24 mouse cellular contexts compared by ENCODE assay signal in genomic region chr1:180765393-180765792, GRCm38 (mm10). TPM values are rescaled to one million over a fixed set of nuclear protein-coding genes. Genes with fewer than 3 reads are reported as not detected.
DNase-seq lines count a peak whose midpoint lies in the region; ATAC-seq and TF ChIP-seq lines count a peak whose summit lies in the region.
"Had no signal": no experiment of that assay in that cellular context is flagged by ENCODE, and none has a peak within 500 bp of the region (broad histone marks: within the 10 kb centered on the region; RNA-seq: fewer than 3 reads in every experiment).

No protein-coding gene starts in this region.

- H3K4me2 ChIP-seq in liver, postnatal 0 days (ENCODE audit: low read depth, low read length), result no peak overlapping the region
- no peak overlapping the region for H3K4me2 ChIP-seq in liver, embryonic 11.5 days
- H3K4me2 ChIP-seq: heart, embryonic 13.5 days; hindbrain, embryonic 15.5 days had no signal

- no peaks in the 10 kb centered on the region for H3K9me3 ChIP-seq in liver, postnatal 0 days (ENCODE audit: low read length)
- H3K9me3 ChIP-seq in liver, embryonic 11.5 days (ENCODE audit: control insufficient read depth, low read length), result no peaks in the 10 kb centered on the region
- H3K9me3 ChIP-seq: G1E; heart, embryonic 10.5 days; heart, embryonic 13.5 days; hindbrain, embryonic 15.5 days had no signal

- no peak for ATAC-seq in liver, postnatal 0 days
- ATAC-seq in liver, embryonic 11.5 days (replicated peaks; ENCODE audit: low FRiP score), result no peak
- ATAC-seq: forebrain, embryonic 14.5 days; forebrain, postnatal 0 days had no signal

- WGBS in liver, postnatal 0 days (ENCODE audit: insufficient replicate concordance), result 80% methylated on average over 5 of the region's 5 CpGs
- WGBS in liver, embryonic 11.5 days, result 83% methylated on average over 5 of the region's 5 CpGs

- no peak overlapping the region for H3K4me3 ChIP-seq in liver, postnatal 0 days (ENCODE audit: low read depth, low read length)
- H3K4me3 ChIP-seq in liver, embryonic 11.5 days (ENCODE audit: low read depth, low read length), result no peak overlapping the region
- H3K4me3 ChIP-seq: gastrocnemius, adult 2 months; heart, adult 2 months; heart, embryonic 10.5 days; heart, embryonic 13.5 days; hindbrain, embryonic 15.5 days had no signal

- H3K27ac ChIP-seq in liver, postnatal 0 days (ENCODE audit: low read depth), result no peak overlapping the region
- no peak overlapping the region for H3K27ac ChIP-seq in liver, embryonic 11.5 days (ENCODE audit: low read depth, low read length)
- H3K27ac ChIP-seq: gastrocnemius, adult 2 months; heart, adult 2 months; heart, embryonic 10.5 days; heart, embryonic 13.5 days; hindbrain, embryonic 15.5 days had no signal

- H3K4me1 ChIP-seq in liver, postnatal 0 days (ENCODE audit: insufficient read depth), result peaks cover 28% of the 10 kb centered on the region
- peaks cover 14% of the 10 kb centered on the region for H3K4me1 ChIP-seq in liver, embryonic 11.5 days (replicated peaks; ENCODE audit: control insufficient read depth, insufficient read depth, low read length)

- peak; percentile 10 for DNase-seq in liver, postnatal 0 days
- DNase-seq in liver, embryonic 11.5 days (ENCODE audit: low spot score), result no peak
- DNase-seq in thymus, postnatal 14 days, result peak; percentile 31
- no peak for DNase-seq in thymus, postnatal 36 days
- peak; percentile 28 for DNase-seq in CD4-positive helper T cell, adult 2 months (ENCODE audit: low read depth, low spot score)
- DNase-seq in naive thymus-derived CD4-positive, alpha-beta T cell, adult 2 months (ENCODE audit: low read depth), result peak; percentile 21
- no peak for DNase-seq in adrenal gland, adult 8-10 months
- DNase-seq in right cerebral cortex, postnatal 25 days, result no peak
- DNase-seq: adrenal gland, adult 2 months; adrenal gland, postnatal 25 days; cerebellum, adult 18-20 months; cerebellum, adult 9-10 months; cerebellum, postnatal 14 days; forebrain, postnatal 0 days; gastrocnemius, adult 2 months; gastrocnemius, postnatal 14 days; heart, adult 2 months; heart, postnatal 14 days; heart, postnatal 4 days had no signal

- no peak for TF ChIP-seq EP300 in liver, postnatal 0 days (IDR thresholded peaks at IDR 0.05; ENCODE audit: low read depth)

- H3K9ac ChIP-seq in liver, postnatal 0 days (replicated peaks), result no peak overlapping the region
- H3K9ac ChIP-seq in liver, embryonic 11.5 days (ENCODE audit: low read depth, low read length), result no peak overlapping the region
- H3K9ac ChIP-seq: forebrain, postnatal 0 days; heart, embryonic 13.5 days; hindbrain, embryonic 15.5 days had no signal

- TF ChIP-seq CTCF in liver, postnatal 0 days (IDR thresholded peaks at IDR 0.05; ENCODE audit: low read depth), result no peak

- no peaks in the 10 kb centered on the region; the same call in 1 of the 2 replicates for H3K27me3 ChIP-seq in liver, postnatal 0 days (ENCODE audit: insufficient read depth, low read length)
- peaks cover 13% of the 10 kb centered on the region for H3K27me3 ChIP-seq in liver, embryonic 11.5 days (replicated peaks; ENCODE audit: control insufficient read depth, insufficient read depth, low read length)
- H3K27me3 ChIP-seq: hindbrain, embryonic 15.5 days had no signal

- no peaks in the 10 kb centered on the region for H3K36me3 ChIP-seq in liver, postnatal 0 days (replicated peaks; ENCODE audit: insufficient read depth, low read length)
- H3K36me3 ChIP-seq in liver, embryonic 11.5 days (ENCODE audit: control insufficient read depth, insufficient read depth, low read length), result no peaks in the 10 kb centered on the region; the same call in 1 of the 2 replicates
- H3K36me3 ChIP-seq: G1E; heart, embryonic 10.5 days; heart, embryonic 13.5 days; hindbrain, embryonic 15.5 days had no signal

RNA-seq across cellular contexts. Expression of gene Acbd3, which starts 39.5 kb away (rescaled TPM):
- polyA plus RNA-seq in liver, postnatal 0 days (2015; fragmentation: Nextera tagmentation; extraction: Ambion mirVana), result 7.3 and 7.9 TPM in 2 replicates
- polyA plus RNA-seq in liver, embryonic 11.5 days (2014; fragmentation: Nextera tagmentation; extraction: Ambion mirVana), result 17.5 and 18.4 TPM in 2 replicates
- total RNA-seq in adrenal gland, adult 8-10 months (2022), result 10 to 100 TPM; 48.1 to 51.3 (median 50.6) TPM

RNA-seq across cellular contexts. Expression of gene H3f3a, which starts 48.4 kb away (rescaled TPM):
- polyA plus RNA-seq in liver, postnatal 0 days (2015; fragmentation: Nextera tagmentation; extraction: Ambion mirVana), result 1,306 and 1,327 TPM in 2 replicates
- 1,897 and 1,996 TPM in 2 replicates for polyA plus RNA-seq in liver, embryonic 11.5 days (2014; fragmentation: Nextera tagmentation; extraction: Ambion mirVana)
- total RNA-seq in adrenal gland, adult 8-10 months (2022), result 100 to 1,000 TPM; 575 to 749 (median 648) TPM

Comparison
In these comparisons a context has a peak if more than half of its experiments do, and no peak if none do; other contexts are left out.
1. DNase-seq: peak in liver, postnatal 0 days (single experiment), thymus, postnatal 14 days (single experiment), CD4-positive helper T cell, adult 2 months (single experiment) and naive thymus-derived CD4-positive, alpha-beta T cell, adult 2 months (single experiment); none in liver, embryonic 11.5 days (single experiment), thymus, postnatal 36 days (0 of 2), adrenal gland, adult 8-10 months (single experiment) and right cerebral cortex, postnatal 25 days (single experiment).